Mouse (Mus musculus): ENCODE measurements around the gene Cxcl15.

- TF ChIP-seq POLR2A (IDR thresholded peaks at IDR 0.05; ENCODE audit: control insufficient read depth, low read depth, low read length) (no peak), CTCF (IDR thresholded peaks at IDR 0.05; ENCODE audit: control insufficient read depth, insufficient read depth, insufficient replicate concordance, low read depth, low read length) (no peak)
These were observed 25.4 kb downstream of the Cxcl15 start for GRCm38 (mm10) chr5:90819756-90820155.

All from testis, adult 2 months (tissue).